10 mouse cellular contexts compared by ENCODE assay signal in genomic region chr17:35638475-35639190, GRCm38 (mm10). TPM values are rescaled to one million over a fixed set of nuclear protein-coding genes. Genes with fewer than 3 reads are reported as not detected.
DNase-seq lines count a peak whose midpoint lies in the region; ATAC-seq lines count a peak whose summit lies in the region.
"Had no signal": no experiment of that assay in that cellular context is flagged by ENCODE, and none has a peak within 500 bp of the region (broad histone marks: within the 10 kb centered on the region; RNA-seq: fewer than 3 reads in every experiment).

No protein-coding gene starts in this region.

- DNase-seq in cerebellum, postnatal 25 days = peak; percentile 34 to 60
- no peak for DNase-seq in cerebellum, adult 11-12 months
- peak; percentile 31 for DNase-seq in embryo, embryonic 11.5 days (ENCODE audit: low read depth, low spot score)
- peak; percentile 77 to 79 for DNase-seq in heart, adult 9 months (ENCODE audit: low spot score in 2 of 2)
- DNase-seq in kidney, adult 18-20 months = peak; percentile 57
- DNase-seq in neural tube, embryonic 11.5 days (ENCODE audit: low spot score) = peak; percentile 67
- peak; percentile 66 for DNase-seq in thymus, postnatal 25 days

- peak; percentile 49; the same call in 1 of the 2 replicates for ATAC-seq in liver, embryonic 12.5 days
- peak; percentile 75 for ATAC-seq in neural tube, embryonic 11.5 days (ENCODE audit: insufficient read depth, low FRiP score, low TSS enrichment)

- 21% methylated on average over 14 of the region's 14 CpGs for WGBS in liver, embryonic 12.5 days (ENCODE audit: insufficient replicate concordance)
- 29% methylated on average over 14 of the region's 14 CpGs for WGBS in neural tube, embryonic 11.5 days

- no peaks in the 10 kb centered on the region for H3K4me1 ChIP-seq in liver, embryonic 12.5 days
- H3K4me1 ChIP-seq in neural tube, embryonic 11.5 days (ENCODE audit: control insufficient read depth, insufficient read depth, low read length) = no peaks in the 10 kb centered on the region

- H3K9ac ChIP-seq in liver, embryonic 12.5 days = no peak overlapping the region
- H3K9ac ChIP-seq in neural tube, embryonic 11.5 days (ENCODE audit: low read length) = no peak overlapping the region

- H3K27ac ChIP-seq in liver, embryonic 12.5 days = no peak overlapping the region
- H3K27ac ChIP-seq in neural tube, embryonic 11.5 days (ENCODE audit: low read depth, low read length) = no peak overlapping the region
- H3K27ac ChIP-seq: layer of hippocampus, adult 2 months had no signal

- H3K9me3 ChIP-seq in liver, embryonic 12.5 days (replicated peaks) = no peaks in the 10 kb centered on the region
- no peaks in the 10 kb centered on the region for H3K9me3 ChIP-seq in neural tube, embryonic 11.5 days (ENCODE audit: control insufficient read depth, low read length)
- H3K9me3 ChIP-seq: G1E had no signal

- H3K4me3 ChIP-seq in liver, embryonic 12.5 days = no peak overlapping the region
- H3K4me3 ChIP-seq in neural tube, embryonic 11.5 days (ENCODE audit: low read depth, low read length) = no peak overlapping the region
- H3K4me3 ChIP-seq: layer of hippocampus, adult 2 months had no signal

- peaks cover 55% of the 10 kb centered on the region for H3K27me3 ChIP-seq in liver, embryonic 12.5 days (replicated peaks)
- H3K27me3 ChIP-seq in neural tube, embryonic 11.5 days (ENCODE audit: control insufficient read depth, insufficient read depth, low read length) = 0 out of 2 replicates have a peak, but pooled peaks cover 2% of the 10 kb centered on the region

- H3K36me3 ChIP-seq in liver, embryonic 12.5 days = no peaks in the 10 kb centered on the region
- no peaks in the 10 kb centered on the region for H3K36me3 ChIP-seq in neural tube, embryonic 11.5 days (ENCODE audit: control insufficient read depth, insufficient read depth, low read length)
- H3K36me3 ChIP-seq: G1E had no signal

- H3K4me2 ChIP-seq in liver, embryonic 12.5 days = no peak overlapping the region
- no peak overlapping the region for H3K4me2 ChIP-seq in neural tube, embryonic 11.5 days (ENCODE audit: low read depth)

RNA-seq across cellular contexts. Expression of gene Mucl3, which starts 4.9 kb away (rescaled TPM):
- polyA plus RNA-seq in liver, embryonic 12.5 days (2016; fragmentation: Nextera tagmentation; extraction: Ambion mirVana) = 0.05 TPM in 1 of 2 replicates, not detected in the other
- polyA plus RNA-seq in neural tube, embryonic 11.5 days (2014; fragmentation: Nextera tagmentation; extraction: Ambion mirVana) = 0.09 TPM in 1 of 2 replicates, not detected in the other
- polyA plus RNA-seq: G1E had no signal

RNA-seq across cellular contexts. Expression of gene Gm9573, which starts 12.2 kb away (rescaled TPM):
- not detected in 2 replicates for polyA plus RNA-seq in liver, embryonic 12.5 days (2016; fragmentation: Nextera tagmentation; extraction: Ambion mirVana)
- not detected in 2 replicates for polyA plus RNA-seq in neural tube, embryonic 11.5 days (2014; fragmentation: Nextera tagmentation; extraction: Ambion mirVana)
- polyA plus RNA-seq: G1E had no signal

RNA-seq across cellular contexts. Expression of gene Vars2, which starts 28.8 kb away (rescaled TPM):
- 10.7 and 11.8 TPM in 2 replicates for polyA plus RNA-seq in liver, embryonic 12.5 days (2016; fragmentation: Nextera tagmentation; extraction: Ambion mirVana)
- 13.1 and 15.0 TPM in 2 replicates for polyA plus RNA-seq in neural tube, embryonic 11.5 days (2014; fragmentation: Nextera tagmentation; extraction: Ambion mirVana)

RNA-seq across cellular contexts. Expression of gene Gtf2h4, which starts 34.9 kb away (rescaled TPM):
- 38.3 and 44.0 TPM in 2 replicates for polyA plus RNA-seq in liver, embryonic 12.5 days (2016; fragmentation: Nextera tagmentation; extraction: Ambion mirVana)
- 42.9 and 46.1 TPM in 2 replicates for polyA plus RNA-seq in neural tube, embryonic 11.5 days (2014; fragmentation: Nextera tagmentation; extraction: Ambion mirVana)

RNA-seq across cellular contexts. Expression of gene Sfta2, which starts 37.3 kb away (rescaled TPM):
- not detected in 2 replicates for polyA plus RNA-seq in liver, embryonic 12.5 days (2016; fragmentation: Nextera tagmentation; extraction: Ambion mirVana)
- not detected in 2 replicates for polyA plus RNA-seq in neural tube, embryonic 11.5 days (2014; fragmentation: Nextera tagmentation; extraction: Ambion mirVana)
- polyA plus RNA-seq: G1E had no signal
